Mouse (Mus musculus) midbrain, embryonic 16.5 days (tissue): ENCODE measurements around the gene Gm10912. TPM values are rescaled to one million over a fixed set of nuclear protein-coding genes. Genes with fewer than 3 reads are reported as not detected.

ENCODE experiments used
- polyA plus RNA-seq: library from polyadenylated mRNA; unstranded; fragments of >200 nt; fragmentation: Nextera tagmentation; extraction: Ambion mirVana; gene quantifications from 2 replicates; pipeline ENCODE4 v1.2.1, GENCODE M21; 2015

The Gm10912 gene
- polyA plus RNA-seq, 1 experiment from 2014 or later, result not detected

Other genes with a start within 250 kb of the Gm10912 start
- gene Lmo2, start 107.8 kb upstream of the Gm10912 start, polyA plus RNA-seq, result 25.5 and 29.0 TPM in 2 replicates
- 84.0 and 86.3 TPM in 2 replicates for gene Fbxo3, start 38.1 kb upstream of the Gm10912 start, polyA plus RNA-seq
- 2.3 and 2.9 TPM in 2 replicates for gene 4931422A03Rik, start 37.5 kb upstream of the Gm10912 start, polyA plus RNA-seq
- gene Gm10799, start 2.7 kb downstream of the Gm10912 start, polyA plus RNA-seq, result not detected in 2 replicates
- 1.4 and 2.8 TPM in 2 replicates for gene Cd59b, start 4.0 kb downstream of the Gm10912 start, polyA plus RNA-seq
- gene Cd59a, start 30.0 kb downstream of the Gm10912 start, polyA plus RNA-seq, result 11.2 and 11.3 TPM in 2 replicates
- not detected in 2 replicates for gene A930018P22Rik, start 56.9 kb downstream of the Gm10912 start, polyA plus RNA-seq